Mouse (Mus musculus) small intestine, adult 2 months (tissue): Measurements from ENCODE around the gene Trp63.

ENCODE experiments used
- CTCF ChIP-seq: fragments of 200-500 bp; IDR thresholded peaks from 2 replicates; pipeline ENCODE4 v1.5.1; 2012; ENCODE audit warnings: low read depth, mild to moderate bottlenecking, control low read depth, inconsistent platforms, low read length, moderate library complexity, mixed read lengths; ENCODE audit not compliant: insufficient replicate concordance, insufficient read length; ENCODE audit errors: extremely low read depth
- POLR2A ChIP-seq: fragments of 200-500 bp; IDR thresholded peaks from 2 replicates; pipeline ENCODE4 v1.6.1; 2012; ENCODE audit warnings: low read depth, mild to moderate bottlenecking, control low read depth, inconsistent platforms, low read length, moderate library complexity

- no peak for TF ChIP-seq POLR2A
- TF ChIP-seq CTCF, result no peak
Measured at GRCm38 (mm10) chr16:25690612-25691011, 7.0 kb downstream of the Trp63 start.
